Mouse (Mus musculus): ENCODE data around the gene Bri3. TPM values are rescaled to one million over a fixed set of nuclear protein-coding genes. Genes with fewer than 3 reads are reported as not detected.
A peak's percentile ranks its signal among the peaks of the same experiment; 100 is the strongest.

Gene Bri3
- polyA plus RNA-seq, 2 experiments = 90.6 to 119 TPM

GRCm38 (mm10) chr5:144204303-144204702 lies 39.9 kb upstream of the Bri3 start:
- Histone ChIP-seq H3K36me3 (ENCODE audit: control insufficient read depth, insufficient read depth, low read length) (peaks cover 51% of the 10 kb centered on the region), H3K4me2 (replicated peaks; ENCODE audit: low read depth, low read length, severe bottlenecking) (no peak overlapping the region), H3K4me3 (replicated peaks; ENCODE audit: low read length) (no peak overlapping the region), H3K27ac (replicated peaks; ENCODE audit: low read depth, low read length) (no peak overlapping the region), H3K9me3 (ENCODE audit: control insufficient read depth, low read length) (0 out of 2 replicates have a peak, but pooled peaks cover 3% of the 10 kb centered on the region), H3K9ac (ENCODE audit: low read depth, low read length, severe bottlenecking) (no peak overlapping the region), H3K4me1 (ENCODE audit: control insufficient read depth, insufficient read depth, low read length) (no peaks in the 10 kb centered on the region), H3K27me3 (ENCODE audit: control insufficient read depth, insufficient read depth, low read length) (no peaks in the 10 kb centered on the region)
- 88% methylated on average over 12 of the region's 12 CpGs for WGBS
- ATAC-seq (ENCODE audit: low FRiP score, low read depth) (no peak), DNase-seq (ENCODE audit: low spot score) (no peak)
- TF ChIP-seq POLR2A (IDR thresholded peaks at IDR 0.05; ENCODE audit: borderline replicate concordance, extremely low read depth, insufficient read depth, insufficient read length) = no peak

DNA sequence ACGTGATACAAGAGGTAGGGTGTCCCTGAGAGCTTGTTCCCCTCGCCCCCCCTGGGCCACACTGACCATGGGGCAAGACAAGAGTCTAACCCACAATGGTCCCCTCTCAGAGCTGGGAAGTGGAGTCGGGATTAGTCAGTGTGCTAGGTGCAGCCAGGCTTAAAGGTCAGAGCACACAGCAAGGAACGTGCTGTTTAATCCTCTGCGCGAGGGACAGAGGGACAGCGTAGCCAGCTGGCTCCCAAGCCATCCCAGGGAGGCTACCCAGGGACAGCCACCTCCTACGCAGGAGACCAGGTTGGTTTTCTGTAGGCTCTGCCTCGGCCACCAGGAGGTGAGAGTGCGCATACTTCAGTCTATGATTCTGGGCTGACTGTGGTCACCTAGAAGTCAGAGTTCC lies 39.3 kb upstream of the Bri3 start:
- no peaks in the 10 kb centered on the region for H3K4me1 ChIP-seq (ENCODE audit: control insufficient read depth, insufficient read depth, low read length)
- H3K9me3 ChIP-seq (ENCODE audit: control insufficient read depth, low read length) = 0 out of 2 replicates have a peak, but pooled peaks cover 3% of the 10 kb centered on the region
- no peak for TF ChIP-seq POLR2A (IDR thresholded peaks at IDR 0.05; ENCODE audit: borderline replicate concordance, extremely low read depth, insufficient read depth, insufficient read length)
- no peak overlapping the region for H3K4me2 ChIP-seq (replicated peaks; ENCODE audit: low read depth, low read length, severe bottlenecking)
- ATAC-seq (ENCODE audit: low FRiP score, low read depth) (no peak), DNase-seq (ENCODE audit: low spot score) (no peak)
- H3K27ac ChIP-seq (replicated peaks; ENCODE audit: low read depth, low read length) = no peak overlapping the region
- peaks cover 56% of the 10 kb centered on the region for H3K36me3 ChIP-seq (ENCODE audit: control insufficient read depth, insufficient read depth, low read length)
- no peak overlapping the region for H3K9ac ChIP-seq (ENCODE audit: low read depth, low read length, severe bottlenecking)
- H3K4me3 ChIP-seq (replicated peaks; ENCODE audit: low read length) = no peak overlapping the region
- WGBS = 86% methylated on average over 10 of the region's 10 CpGs
- H3K27me3 ChIP-seq (ENCODE audit: control insufficient read depth, insufficient read depth, low read length) = no peaks in the 10 kb centered on the region

DNA sequence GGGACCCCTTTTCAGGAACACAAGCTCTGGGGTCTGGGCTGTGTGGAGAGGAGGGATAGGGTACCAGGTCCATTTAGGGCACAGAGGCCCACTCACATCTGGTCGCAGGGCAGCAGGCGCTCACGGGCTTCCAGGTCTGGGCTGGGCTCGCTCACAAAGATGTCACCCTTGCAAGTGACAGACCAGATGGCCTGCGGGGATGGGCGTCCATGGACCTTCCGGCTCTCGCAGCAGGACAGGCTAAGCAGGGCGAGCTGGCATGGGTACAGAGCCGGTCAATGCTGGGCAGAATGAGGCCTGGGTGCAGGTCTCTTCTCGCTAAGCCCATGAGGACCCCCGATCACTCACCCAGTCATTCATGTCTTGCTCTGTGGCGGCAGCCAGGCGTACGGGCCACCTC lies 38.2 kb upstream of the Bri3 start:
- no peak overlapping the region for H3K4me3 ChIP-seq (replicated peaks; ENCODE audit: low read length)
- DNase-seq (ENCODE audit: low spot score) (no peak), ATAC-seq (ENCODE audit: low FRiP score, low read depth) (no peak)
- no peaks in the 10 kb centered on the region for H3K4me1 ChIP-seq (ENCODE audit: control insufficient read depth, insufficient read depth, low read length)
- H3K27ac ChIP-seq (replicated peaks; ENCODE audit: low read depth, low read length) = no peak overlapping the region
- H3K4me2 ChIP-seq (replicated peaks; ENCODE audit: low read depth, low read length, severe bottlenecking) = no peak overlapping the region
- no peak for TF ChIP-seq POLR2A (IDR thresholded peaks at IDR 0.05; ENCODE audit: borderline replicate concordance, extremely low read depth, insufficient read depth, insufficient read length)
- no peaks in the 10 kb centered on the region for H3K27me3 ChIP-seq (ENCODE audit: control insufficient read depth, insufficient read depth, low read length)
- no peak overlapping the region for H3K9ac ChIP-seq (ENCODE audit: low read depth, low read length, severe bottlenecking)
- 0 out of 2 replicates have a peak, but pooled peaks cover 3% of the 10 kb centered on the region for H3K9me3 ChIP-seq (ENCODE audit: control insufficient read depth, low read length)
- H3K36me3 ChIP-seq (ENCODE audit: control insufficient read depth, insufficient read depth, low read length) = peaks cover 58% of the 10 kb centered on the region
- WGBS = 86% methylated on average over 15 of the region's 15 CpGs

- peak; percentile 26 for DNase-seq (ENCODE audit: low spot score)
- H3K4me2 ChIP-seq (replicated peaks; ENCODE audit: low read depth, low read length, severe bottlenecking) = no peak overlapping the region
- H3K4me1 ChIP-seq (ENCODE audit: control insufficient read depth, insufficient read depth, low read length) = no peaks in the 10 kb centered on the region
- 42% methylated on average over 11 of the region's 11 CpGs for WGBS
- 0 out of 2 replicates have a peak, but pooled peaks cover under 1% of the 10 kb centered on the region for H3K9me3 ChIP-seq (ENCODE audit: control insufficient read depth, low read length)
- TF ChIP-seq POLR2A (IDR thresholded peaks at IDR 0.05; ENCODE audit: borderline replicate concordance, extremely low read depth, insufficient read depth, insufficient read length) = no peak
- H3K4me3 ChIP-seq (replicated peaks; ENCODE audit: low read length) = no peak overlapping the region
- ATAC-seq (ENCODE audit: low FRiP score, low read depth) = no peak
- H3K9ac ChIP-seq (ENCODE audit: low read depth, low read length, severe bottlenecking) = no peak overlapping the region
- no peak overlapping the region for H3K27ac ChIP-seq (replicated peaks; ENCODE audit: low read depth, low read length)
- H3K27me3 ChIP-seq (ENCODE audit: control insufficient read depth, insufficient read depth, low read length) = no peaks in the 10 kb centered on the region
- H3K36me3 ChIP-seq (ENCODE audit: control insufficient read depth, insufficient read depth, low read length) = peaks cover 67% of the 10 kb centered on the region
These were observed 36.8 kb upstream of the Bri3 start for GRCm38 (mm10) chr5:144207478-144207877.

GRCm38 (mm10) chr5:144214453-144214852 lies 29.8 kb upstream of the Bri3 start:
- TF ChIP-seq POLR2A (IDR thresholded peaks at IDR 0.05; ENCODE audit: borderline replicate concordance, extremely low read depth, insufficient read depth, insufficient read length) = no peak
- Histone ChIP-seq H3K27me3 (ENCODE audit: control insufficient read depth, insufficient read depth, low read length) (no peaks in the 10 kb centered on the region), H3K36me3 (ENCODE audit: control insufficient read depth, insufficient read depth, low read length) (peaks cover 58% of the 10 kb centered on the region), H3K9me3 (ENCODE audit: control insufficient read depth, low read length) (no peaks in the 10 kb centered on the region), H3K4me2 (replicated peaks; ENCODE audit: low read depth, low read length, severe bottlenecking) (no peak overlapping the region), H3K4me3 (replicated peaks; ENCODE audit: low read length) (no peak overlapping the region), H3K4me1 (ENCODE audit: control insufficient read depth, insufficient read depth, low read length) (no peaks in the 10 kb centered on the region), H3K27ac (replicated peaks; ENCODE audit: low read depth, low read length) (no peak overlapping the region), H3K9ac (ENCODE audit: low read depth, low read length, severe bottlenecking) (no peak overlapping the region)
- DNase-seq (ENCODE audit: low spot score) (peak; percentile 46), ATAC-seq (ENCODE audit: low FRiP score, low read depth) (no peak)
- 28% methylated on average over 7 of the region's 7 CpGs for WGBS

GRCm38 (mm10) chr5:144215992-144216391 lies 28.2 kb upstream of the Bri3 start:
- no peaks in the 10 kb centered on the region for H3K4me1 ChIP-seq (ENCODE audit: control insufficient read depth, insufficient read depth, low read length)
- 100% methylated on average over 2 of the region's 2 CpGs for WGBS
- H3K27me3 ChIP-seq (ENCODE audit: control insufficient read depth, insufficient read depth, low read length) = no peaks in the 10 kb centered on the region
- ATAC-seq (ENCODE audit: low FRiP score, low read depth) (no peak), DNase-seq (ENCODE audit: low spot score) (no peak)
- H3K9ac ChIP-seq (ENCODE audit: low read depth, low read length, severe bottlenecking) = no peak overlapping the region
- no peak overlapping the region for H3K4me2 ChIP-seq (replicated peaks; ENCODE audit: low read depth, low read length, severe bottlenecking)
- no peak for TF ChIP-seq POLR2A (IDR thresholded peaks at IDR 0.05; ENCODE audit: borderline replicate concordance, extremely low read depth, insufficient read depth, insufficient read length)
- H3K36me3 ChIP-seq (ENCODE audit: control insufficient read depth, insufficient read depth, low read length) = peaks cover 45% of the 10 kb centered on the region
- H3K27ac ChIP-seq (replicated peaks; ENCODE audit: low read depth, low read length) = no peak overlapping the region
- H3K9me3 ChIP-seq (ENCODE audit: control insufficient read depth, low read length) = no peaks in the 10 kb centered on the region
- H3K4me3 ChIP-seq (replicated peaks; ENCODE audit: low read length) = no peak overlapping the region
